Mouse (Mus musculus): Measurements from ENCODE around the gene Grik4. TPM values are rescaled to one million over a fixed set of nuclear protein-coding genes. Genes with fewer than 3 reads are reported as not detected.

Grik4 gene
- polyA plus RNA-seq, 1 experiment from 2014 or later, result 2.5 TPM

DNA sequence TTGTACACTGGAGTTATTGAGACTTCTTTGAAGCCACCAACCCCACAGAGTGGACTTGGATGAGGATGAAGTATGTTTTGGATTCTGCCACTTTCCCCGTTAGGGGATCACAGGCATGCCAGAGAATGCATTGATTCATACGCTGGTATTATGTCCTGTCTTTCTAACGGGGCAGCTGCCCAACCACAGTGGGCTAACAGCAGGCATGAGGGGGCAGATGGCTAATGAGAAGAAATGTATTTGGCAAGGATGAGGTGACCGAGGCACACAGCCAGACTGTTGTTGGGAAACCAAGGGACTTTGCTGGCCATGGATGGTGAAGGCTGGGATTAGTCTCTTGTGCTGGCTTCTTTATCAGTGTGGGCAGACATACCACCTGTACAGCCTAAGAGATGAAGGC lies 312.8 kb downstream of the Grik4 start:
- no peaks in the 10 kb centered on the region for H3K9me3 ChIP-seq (ENCODE audit: control insufficient read depth, low read length)
- H3K36me3 ChIP-seq (ENCODE audit: control insufficient read depth, insufficient read depth, low read length), result no peaks in the 10 kb centered on the region
- no peak overlapping the region for H3K4me3 ChIP-seq (ENCODE audit: low read depth, low read length)
- DNase-seq (ENCODE audit: low spot score) (no peak), ATAC-seq (ENCODE audit: insufficient read depth, low FRiP score, low TSS enrichment) (no peak)
- no peaks in the 10 kb centered on the region; the same call in 1 of the 2 replicates for H3K4me1 ChIP-seq (ENCODE audit: control insufficient read depth, insufficient read depth, low read length)
- no peak overlapping the region for H3K9ac ChIP-seq (ENCODE audit: low read length)
- H3K27me3 ChIP-seq (ENCODE audit: control insufficient read depth, insufficient read depth, low read length), result no peaks in the 10 kb centered on the region
- 83% methylated on average over 4 of the region's 4 CpGs for WGBS
- no peak overlapping the region for H3K4me2 ChIP-seq (ENCODE audit: low read depth)
- no peak overlapping the region for H3K27ac ChIP-seq (ENCODE audit: low read depth, low read length)

- Histone ChIP-seq H3K36me3 (ENCODE audit: control insufficient read depth, insufficient read depth, low read length) (no peaks in the 10 kb centered on the region), H3K9me3 (ENCODE audit: control insufficient read depth, low read length) (no peaks in the 10 kb centered on the region), H3K9ac (ENCODE audit: low read length) (no peak overlapping the region), H3K4me3 (ENCODE audit: low read depth, low read length) (no peak overlapping the region), H3K4me1 (ENCODE audit: control insufficient read depth, insufficient read depth, low read length) (no peaks in the 10 kb centered on the region; the same call in 1 of the 2 replicates), H3K27ac (ENCODE audit: low read depth, low read length) (no peak overlapping the region), H3K4me2 (ENCODE audit: low read depth) (no peak overlapping the region), H3K27me3 (ENCODE audit: control insufficient read depth, insufficient read depth, low read length) (no peaks in the 10 kb centered on the region)
- ATAC-seq (ENCODE audit: insufficient read depth, low FRiP score, low TSS enrichment), result no peak
- 30% methylated on average over 6 of the region's 6 CpGs for WGBS
- no peak for DNase-seq (ENCODE audit: low spot score)
Measured at GRCm38 (mm10) chr9:42627634-42628033, 316.7 kb downstream of the Grik4 start.

DNA sequence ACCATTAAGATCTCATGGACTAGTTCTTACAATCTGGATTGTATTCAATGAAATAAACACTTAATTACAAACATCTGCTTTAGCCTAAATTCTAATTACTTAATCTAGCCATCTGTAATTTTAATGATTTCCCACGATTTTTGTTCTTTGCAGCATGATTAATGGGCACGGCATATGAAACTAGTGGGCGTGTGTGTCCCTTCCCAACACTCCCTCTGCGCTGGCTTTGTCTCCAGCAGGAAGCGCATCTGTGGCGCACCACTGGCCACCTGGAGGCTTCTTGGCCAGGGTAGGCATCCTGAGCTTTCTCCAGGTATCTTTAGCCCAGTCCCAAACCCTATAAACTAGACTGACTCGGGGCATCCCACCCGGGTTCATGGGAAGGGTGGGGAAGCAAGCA lies 317.1 kb downstream of the Grik4 start:
- no peak overlapping the region for H3K4me2 ChIP-seq (ENCODE audit: low read depth)
- no peaks in the 10 kb centered on the region for H3K9me3 ChIP-seq (ENCODE audit: control insufficient read depth, low read length)
- H3K27ac ChIP-seq (ENCODE audit: low read depth, low read length), result no peak overlapping the region
- ATAC-seq (ENCODE audit: insufficient read depth, low FRiP score, low TSS enrichment) (no peak), DNase-seq (ENCODE audit: low spot score) (no peak)
- no peak overlapping the region for H3K4me3 ChIP-seq (ENCODE audit: low read depth, low read length)
- H3K9ac ChIP-seq (ENCODE audit: low read length), result no peak overlapping the region
- H3K27me3 ChIP-seq (ENCODE audit: control insufficient read depth, insufficient read depth, low read length), result no peaks in the 10 kb centered on the region
- no peaks in the 10 kb centered on the region; the same call in 1 of the 2 replicates for H3K4me1 ChIP-seq (ENCODE audit: control insufficient read depth, insufficient read depth, low read length)
- H3K36me3 ChIP-seq (ENCODE audit: control insufficient read depth, insufficient read depth, low read length), result no peaks in the 10 kb centered on the region
- 66% methylated on average over 8 of the region's 8 CpGs for WGBS

DNA sequence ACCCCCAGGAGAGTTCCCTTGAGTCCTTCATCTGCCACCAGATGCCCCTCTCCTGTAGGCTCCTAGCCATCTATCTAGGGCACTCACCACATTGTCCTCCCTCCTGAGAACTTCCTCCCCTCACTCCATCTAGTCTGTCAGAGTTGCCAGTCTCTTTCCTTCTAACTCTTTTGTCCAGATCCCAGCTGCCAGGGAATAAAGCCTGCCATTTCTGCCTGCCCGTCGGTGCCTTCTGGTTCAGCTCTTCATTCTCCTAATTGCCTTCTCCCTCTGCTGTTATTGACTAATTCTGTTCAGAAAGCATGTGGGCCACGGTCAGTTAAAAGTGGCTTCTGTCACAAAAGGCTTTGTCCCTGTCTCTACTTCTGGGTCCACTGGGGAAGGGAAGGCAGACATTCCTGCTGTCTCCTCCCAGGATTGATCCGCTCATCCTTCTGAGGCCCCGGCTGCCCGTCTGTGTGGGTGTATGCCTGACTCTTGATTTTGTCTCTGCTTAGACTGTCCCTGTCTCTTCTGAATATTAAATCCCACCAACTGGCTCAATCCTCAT lies 318.0 kb downstream of the Grik4 start:
- no peak overlapping the region for H3K9ac ChIP-seq (ENCODE audit: low read length)
- no peaks in the 10 kb centered on the region for H3K27me3 ChIP-seq (ENCODE audit: control insufficient read depth, insufficient read depth, low read length)
- DNase-seq (ENCODE audit: low spot score) (peak; percentile 35), ATAC-seq (ENCODE audit: insufficient read depth, low FRiP score, low TSS enrichment) (no peak)
- H3K4me3 ChIP-seq (ENCODE audit: low read depth, low read length), result no peak overlapping the region
- no peaks in the 10 kb centered on the region; the same call in 1 of the 2 replicates for H3K4me1 ChIP-seq (ENCODE audit: control insufficient read depth, insufficient read depth, low read length)
- H3K4me2 ChIP-seq (ENCODE audit: low read depth), result no peak overlapping the region
- no peaks in the 10 kb centered on the region for H3K9me3 ChIP-seq (ENCODE audit: control insufficient read depth, low read length)
- 26% methylated on average over 6 of the region's 6 CpGs for WGBS
- no peak overlapping the region for H3K27ac ChIP-seq (ENCODE audit: low read depth, low read length)
- no peaks in the 10 kb centered on the region for H3K36me3 ChIP-seq (ENCODE audit: control insufficient read depth, insufficient read depth, low read length)

DNA sequence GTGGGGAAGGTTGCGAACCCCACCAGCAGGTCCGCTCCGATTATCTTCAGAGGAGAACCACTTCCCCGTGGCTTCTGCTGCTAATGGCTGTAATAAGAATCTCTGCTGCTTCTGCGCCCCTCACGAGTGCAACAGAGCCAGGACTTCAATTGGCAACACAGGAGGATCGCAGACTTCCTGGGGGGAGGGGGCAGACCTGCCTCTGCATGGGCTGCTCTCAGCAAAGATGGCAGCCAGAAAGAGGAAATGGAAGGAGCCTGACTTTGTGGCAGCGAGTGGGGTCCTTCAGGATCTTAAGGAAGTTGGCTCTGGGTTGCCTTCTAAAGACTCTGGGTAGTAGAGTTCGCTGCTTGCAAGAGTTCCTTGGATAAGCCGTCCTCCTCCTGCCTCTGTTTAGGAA lies 329.9 kb downstream of the Grik4 start:
- 73% methylated on average over 10 of the region's 10 CpGs for WGBS
- no peak for DNase-seq (ENCODE audit: low spot score)
- H3K4me1 ChIP-seq (ENCODE audit: control insufficient read depth, insufficient read depth, low read length), result no peaks in the 10 kb centered on the region
- no peak overlapping the region for H3K4me2 ChIP-seq (ENCODE audit: low read depth)
- H3K9me3 ChIP-seq (ENCODE audit: control insufficient read depth, low read length), result no peaks in the 10 kb centered on the region
- H3K36me3 ChIP-seq (ENCODE audit: control insufficient read depth, insufficient read depth, low read length), result no peaks in the 10 kb centered on the region
- H3K27ac ChIP-seq (ENCODE audit: low read depth, low read length), result no peak overlapping the region
- no peak for ATAC-seq (ENCODE audit: insufficient read depth, low FRiP score, low TSS enrichment)
- no peak overlapping the region for H3K9ac ChIP-seq (ENCODE audit: low read length)
- H3K27me3 ChIP-seq (ENCODE audit: control insufficient read depth, insufficient read depth, low read length), result no peaks in the 10 kb centered on the region
- no peak overlapping the region for H3K4me3 ChIP-seq (ENCODE audit: low read depth, low read length)

DNA sequence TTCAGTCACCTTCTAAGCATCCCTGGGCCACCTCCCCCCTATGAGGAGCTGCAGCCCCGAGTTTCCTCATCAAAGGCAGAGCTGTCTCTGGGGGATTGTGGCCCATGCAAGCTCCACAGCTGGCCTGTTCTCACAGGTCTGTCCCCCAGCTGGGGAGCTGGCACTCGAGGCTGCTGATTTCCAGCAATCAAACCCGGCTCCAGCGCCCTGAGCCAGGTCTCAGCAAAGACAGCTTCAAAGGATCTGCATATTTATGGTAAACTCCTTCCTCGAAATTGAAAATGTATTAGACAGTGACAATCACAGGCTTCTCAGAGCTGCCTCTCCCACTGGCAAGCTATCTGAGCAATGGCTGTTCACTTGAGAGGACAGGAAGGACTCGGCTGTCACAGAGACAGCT lies 330.5 kb downstream of the Grik4 start:
- no peaks in the 10 kb centered on the region for H3K9me3 ChIP-seq (ENCODE audit: control insufficient read depth, low read length)
- DNase-seq (ENCODE audit: low spot score) (no peak), ATAC-seq (ENCODE audit: insufficient read depth, low FRiP score, low TSS enrichment) (no peak)
- no peak overlapping the region for H3K4me2 ChIP-seq (ENCODE audit: low read depth)
- 44% methylated on average over 6 of the region's 6 CpGs for WGBS
- H3K4me1 ChIP-seq (ENCODE audit: control insufficient read depth, insufficient read depth, low read length), result no peaks in the 10 kb centered on the region
- no peaks in the 10 kb centered on the region for H3K27me3 ChIP-seq (ENCODE audit: control insufficient read depth, insufficient read depth, low read length)
- H3K27ac ChIP-seq (ENCODE audit: low read depth, low read length), result no peak overlapping the region
- H3K36me3 ChIP-seq (ENCODE audit: control insufficient read depth, insufficient read depth, low read length), result no peaks in the 10 kb centered on the region
- H3K9ac ChIP-seq (ENCODE audit: low read length), result no peak overlapping the region
- no peak overlapping the region for H3K4me3 ChIP-seq (ENCODE audit: low read depth, low read length)

DNA sequence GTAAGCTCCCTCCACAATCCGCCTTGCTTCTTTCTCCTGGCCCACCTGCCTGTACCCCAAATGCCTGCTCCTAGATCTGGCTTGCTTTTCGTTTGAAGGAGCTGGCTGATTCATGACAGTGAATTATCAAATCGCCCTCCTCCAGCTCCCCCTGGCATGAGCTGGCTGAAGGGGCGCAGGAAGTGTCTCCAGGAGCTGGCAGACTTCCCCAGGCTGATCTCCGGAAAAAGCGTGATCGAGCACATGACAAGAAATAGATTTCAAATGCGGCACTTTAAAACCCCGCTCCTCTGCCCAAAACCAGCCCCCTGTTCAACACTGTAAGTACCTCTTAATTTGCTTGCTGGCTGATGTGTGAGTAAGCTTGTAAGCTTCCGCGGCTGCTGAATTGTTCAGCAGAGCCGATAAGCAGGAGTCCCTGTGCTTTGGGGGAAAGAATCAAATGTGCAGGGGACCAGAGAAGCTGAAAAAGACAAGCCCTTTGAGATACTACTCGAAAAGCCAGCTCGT lies 331.8 kb downstream of the Grik4 start:
- Histone ChIP-seq H3K9me3 (ENCODE audit: control insufficient read depth, low read length) (no peaks in the 10 kb centered on the region), H3K4me3 (ENCODE audit: low read depth, low read length) (no peak overlapping the region), H3K36me3 (ENCODE audit: control insufficient read depth, insufficient read depth, low read length) (no peaks in the 10 kb centered on the region), H3K4me2 (ENCODE audit: low read depth) (no peak overlapping the region), H3K27ac (ENCODE audit: low read depth, low read length) (no peak overlapping the region), H3K9ac (ENCODE audit: low read length) (no peak overlapping the region), H3K4me1 (ENCODE audit: control insufficient read depth, insufficient read depth, low read length) (no peaks in the 10 kb centered on the region), H3K27me3 (ENCODE audit: control insufficient read depth, insufficient read depth, low read length) (no peaks in the 10 kb centered on the region)
- ATAC-seq (ENCODE audit: insufficient read depth, low FRiP score, low TSS enrichment) (no peak), DNase-seq (ENCODE audit: low spot score) (no peak)
- 81% methylated on average over 14 of the region's 14 CpGs for WGBS

- no peak overlapping the region for H3K9ac ChIP-seq (ENCODE audit: low read length)
- DNase-seq (ENCODE audit: low spot score), result no peak
Measured at GRCm38 (mm10) chr9:42601445-42601844, 342.8 kb downstream of the Grik4 start.

GRCm38 (mm10) chr9:42597525-42597924 lies 346.8 kb downstream of the Grik4 start:
- WGBS, result 49% methylated on average over 9 of the region's 9 CpGs
- no peak for DNase-seq (ENCODE audit: low spot score)
- Histone ChIP-seq H3K4me1 (ENCODE audit: control insufficient read depth, insufficient read depth, low read length) (no peaks in the 10 kb centered on the region), H3K4me2 (ENCODE audit: low read depth) (no peak overlapping the region), H3K9me3 (ENCODE audit: control insufficient read depth, low read length) (no peaks in the 10 kb centered on the region), H3K36me3 (ENCODE audit: control insufficient read depth, insufficient read depth, low read length) (no peaks in the 10 kb centered on the region), H3K27me3 (ENCODE audit: control insufficient read depth, insufficient read depth, low read length) (no peaks in the 10 kb centered on the region), H3K4me3 (ENCODE audit: low read depth, low read length) (no peak overlapping the region), H3K27ac (ENCODE audit: low read depth, low read length) (no peak overlapping the region), H3K9ac (ENCODE audit: low read length) (no peak overlapping the region)
- no peak for ATAC-seq (ENCODE audit: insufficient read depth, low FRiP score, low TSS enrichment)

More at GRCm38 (mm10) chr9:42601445-42601844, 342.8 kb downstream of the Grik4 start:
- H3K4me2 ChIP-seq (ENCODE audit: low read depth), result no peak overlapping the region
- no peak for ATAC-seq (ENCODE audit: insufficient read depth, low FRiP score, low TSS enrichment)
- no peaks in the 10 kb centered on the region for H3K4me1 ChIP-seq (ENCODE audit: control insufficient read depth, insufficient read depth, low read length)
- no peaks in the 10 kb centered on the region for H3K27me3 ChIP-seq (ENCODE audit: control insufficient read depth, insufficient read depth, low read length)
- WGBS, result 36% methylated on average over 3 of the region's 3 CpGs
- H3K4me3 ChIP-seq (ENCODE audit: low read depth, low read length), result no peak overlapping the region
- no peaks in the 10 kb centered on the region for H3K36me3 ChIP-seq (ENCODE audit: control insufficient read depth, insufficient read depth, low read length)
- no peak overlapping the region for H3K27ac ChIP-seq (ENCODE audit: low read depth, low read length)
- H3K9me3 ChIP-seq (ENCODE audit: control insufficient read depth, low read length), result no peaks in the 10 kb centered on the region
